ENCODE assay signal across 8 mouse cellular contexts in the genomic region with DNA sequence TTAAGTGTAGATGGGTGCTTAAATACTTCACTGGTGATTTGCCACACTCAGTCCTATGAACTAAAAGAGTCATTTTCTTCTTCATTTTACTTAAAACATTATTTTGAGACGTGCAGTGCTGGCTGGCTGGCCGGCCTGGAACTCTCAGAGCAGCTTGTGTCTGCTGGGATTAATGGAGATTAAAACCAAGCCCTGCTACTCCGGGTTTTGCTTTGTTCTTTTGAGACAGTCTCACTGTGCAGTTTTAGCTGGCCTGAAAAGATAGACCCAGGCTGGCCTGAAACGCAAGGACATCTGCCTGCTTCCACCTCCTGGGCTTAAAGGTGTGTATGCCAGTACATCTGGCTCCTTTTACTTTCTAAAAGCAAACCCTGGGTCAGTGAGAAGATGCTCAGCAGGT. TPM values are rescaled to one million over a fixed set of nuclear protein-coding genes. Genes with fewer than 3 reads are reported as not detected.
DNase-seq lines count a peak whose midpoint lies in the region; ATAC-seq and TF ChIP-seq lines count a peak whose summit lies in the region.

No protein-coding gene starts in this region.

- H3K27me3 ChIP-seq in heart, embryonic 12.5 days (replicated peaks) = no peaks in the 10 kb centered on the region
- H3K27me3 ChIP-seq in hindbrain, postnatal 0 days (ENCODE audit: insufficient read depth, low read length) = no peaks in the 10 kb centered on the region
- H3K27me3 ChIP-seq in neural tube, embryonic 12.5 days (replicated peaks) = no peaks in the 10 kb centered on the region

- no peak for ATAC-seq in heart, embryonic 12.5 days (ENCODE audit: insufficient number of reproducible peaks, low FRiP score)
- ATAC-seq in hindbrain, postnatal 0 days = no peak
- ATAC-seq in neural tube, embryonic 12.5 days (ENCODE audit: low FRiP score, low read depth) = no peak

- no peak overlapping the region for H3K4me3 ChIP-seq in heart, embryonic 12.5 days
- peak overlapping the region; percentile 85; the same call in 1 of the 2 replicates for H3K4me3 ChIP-seq in hindbrain, postnatal 0 days (ENCODE audit: low read length)
- H3K4me3 ChIP-seq in neural tube, embryonic 12.5 days = 0 out of 2 replicates have a peak overlapping the region, but pooled peaks have one; percentile 9
- H3K4me3 ChIP-seq in gastrocnemius, adult 2 months = no peak overlapping the region

- H3K9ac ChIP-seq in heart, embryonic 12.5 days = 0 out of 2 replicates have a peak overlapping the region, but pooled peaks have one; percentile 10
- H3K9ac ChIP-seq in hindbrain, postnatal 0 days (replicated peaks; ENCODE audit: low read length) = 0 out of 2 replicates have a peak overlapping the region, but pooled peaks have one; percentile 99
- H3K9ac ChIP-seq in neural tube, embryonic 12.5 days = peak overlapping the region; percentile 95; the same call in 1 of the 2 replicates

- WGBS in heart, embryonic 12.5 days = 46% methylated on average over 4 of the region's 4 CpGs
- 20% methylated on average over 4 of the region's 4 CpGs for WGBS in hindbrain, postnatal 0 days
- 37% methylated on average over 4 of the region's 4 CpGs for WGBS in neural tube, embryonic 12.5 days

- intact Hi-C loops in heart, postnatal 10 days (cut with DNase I) = loop anchor here (5.0 kb wide), 2 partner anchors 65 to 115 kb away; no protein-coding TSS in a partner anchor
- intact Hi-C loops in gastrocnemius, adult 2 months (cut with DNase I) = loop anchor here (5.0 kb wide), 1 partner anchor 130 kb away; no protein-coding TSS in a partner anchor

- H3K4me1 ChIP-seq in heart, embryonic 12.5 days (replicated peaks) = peaks cover 12% of the 10 kb centered on the region
- H3K4me1 ChIP-seq in hindbrain, postnatal 0 days (ENCODE audit: insufficient read depth, low read length) = peaks cover 13% of the 10 kb centered on the region
- H3K4me1 ChIP-seq in neural tube, embryonic 12.5 days = peaks cover 20% of the 10 kb centered on the region

- no peak for DNase-seq in heart, postnatal 10 days
- DNase-seq in embryo, embryonic 9.5 days (ENCODE audit: extremely low spot score) = peak; percentile 21
- DNase-seq in hindbrain, postnatal 0 days (ENCODE audit: low spot score) = peak; percentile 27
- DNase-seq in frontal cortex, postnatal 36 days (ENCODE audit: low spot score in 2 of 2) = no peak
- no peak for DNase-seq in right cerebral cortex, postnatal 14 days
- no peak for DNase-seq in gastrocnemius, adult 2 months

- no peak overlapping the region for H3K27ac ChIP-seq in heart, embryonic 12.5 days (ENCODE audit: poor library complexity, severe bottlenecking)
- H3K27ac ChIP-seq in hindbrain, postnatal 0 days = peak overlapping the region; percentile 46; the same call in 1 of the 2 replicates
- peak overlapping the region; percentile 43; the same call in 1 of the 2 replicates for H3K27ac ChIP-seq in neural tube, embryonic 12.5 days
- no peak overlapping the region for H3K27ac ChIP-seq in gastrocnemius, adult 2 months

- 0 out of 2 replicates have a peak overlapping the region, but pooled peaks have one; percentile 9 for H3K4me2 ChIP-seq in heart, embryonic 12.5 days
- peak overlapping the region; percentile 80 for H3K4me2 ChIP-seq in hindbrain, postnatal 0 days (ENCODE audit: low read depth, low read length)
- peak overlapping the region; percentile 66 for H3K4me2 ChIP-seq in neural tube, embryonic 12.5 days (replicated peaks)

- TF ChIP-seq CTCF in hindbrain, postnatal 0 days (IDR thresholded peaks at IDR 0.05; ENCODE audit: low read depth) = no peak
- no peak for TF ChIP-seq CTCF in gastrocnemius, adult 2 months (IDR thresholded peaks at IDR 0.05)

- H3K9me3 ChIP-seq in heart, embryonic 12.5 days (replicated peaks) = peaks cover 5% of the 10 kb centered on the region; the same call in 1 of the 2 replicates
- no peaks in the 10 kb centered on the region for H3K9me3 ChIP-seq in hindbrain, postnatal 0 days (ENCODE audit: low read length)
- H3K9me3 ChIP-seq in neural tube, embryonic 12.5 days = no peaks in the 10 kb centered on the region

- peaks cover 6% of the 10 kb centered on the region; the same call in 1 of the 2 replicates for H3K36me3 ChIP-seq in heart, embryonic 12.5 days
- no peaks in the 10 kb centered on the region for H3K36me3 ChIP-seq in hindbrain, postnatal 0 days (ENCODE audit: insufficient read depth, low read length)
- H3K36me3 ChIP-seq in neural tube, embryonic 12.5 days = peaks cover 2% of the 10 kb centered on the region; the same call in 1 of the 2 replicates

RNA-seq across cellular contexts. Expression of a gene that starts 2.2 kb away (rescaled TPM):
- 5.4 and 5.7 TPM in 2 replicates for polyA plus RNA-seq in heart, embryonic 12.5 days (2016; fragmentation: Nextera tagmentation; extraction: Ambion mirVana)
- total RNA-seq in heart, postnatal 10 days (2021) = 1 to 10 TPM; 5.2 to 6.0 TPM
- 12.8 and 13.9 TPM in 2 replicates for total RNA-seq in hindbrain, postnatal 0 days (2014; rRNA removed)
- polyA plus RNA-seq in hindbrain, postnatal 0 days (2015; fragmentation: Nextera tagmentation; extraction: Ambion mirVana) = 4.2 and 4.8 TPM in 2 replicates
- polyA plus RNA-seq in neural tube, embryonic 12.5 days (2016; fragmentation: Nextera tagmentation; extraction: Ambion mirVana) = 6.5 and 8.0 TPM in 2 replicates
- total RNA-seq in gastrocnemius, adult 2 months (2021) = 1 to 10 TPM; 4.4 to 4.8 TPM

Comparison
In these comparisons a context has a peak if more than half of its experiments do, and no peak if none do; other contexts are left out.
1. H3K27ac ChIP-seq: peak in hindbrain, postnatal 0 days (single experiment) and neural tube, embryonic 12.5 days (single experiment); none in heart, embryonic 12.5 days (single experiment) and gastrocnemius, adult 2 months (single experiment).
2. H3K4me2 ChIP-seq: peak in every context shown above with its lines; median percentile 80 in hindbrain, postnatal 0 days; 66 in neural tube, embryonic 12.5 days; 9 in heart, embryonic 12.5 days.
3. H3K4me3 ChIP-seq: peak in hindbrain, postnatal 0 days (single experiment) and neural tube, embryonic 12.5 days (single experiment); none in heart, embryonic 12.5 days (single experiment) and gastrocnemius, adult 2 months (single experiment).
4. H3K9ac ChIP-seq: peak in every context shown above with its lines; median percentile 99 in hindbrain, postnatal 0 days; 95 in neural tube, embryonic 12.5 days; 10 in heart, embryonic 12.5 days.
5. DNase-seq: peak in embryo, embryonic 9.5 days (single experiment) and hindbrain, postnatal 0 days (single experiment); none in heart, postnatal 10 days (0 of 2), frontal cortex, postnatal 36 days (0 of 2), right cerebral cortex, postnatal 14 days (single experiment) and gastrocnemius, adult 2 months (single experiment).